Comparison of ENCODE assay signal across 9 mouse cellular contexts in genomic region chr5:130938274-130938741, GRCm38 (mm10).
DNase-seq lines count a peak whose midpoint lies in the region; ATAC-seq and TF ChIP-seq lines count a peak whose summit lies in the region.
"Had no signal": no experiment of that assay in that cellular context is flagged by ENCODE, and none has a peak within 500 bp of the region (broad histone marks: within the 10 kb centered on the region; RNA-seq: fewer than 3 reads in every experiment).

No protein-coding gene starts in this region.

- intact Hi-C loops in gastrocnemius, adult 2 months (cut with DNase I): no loop called here
- intact Hi-C loops in gastrocnemius, postnatal 36 days (cut with DNase I): no loop called here

- H3K4me1 ChIP-seq in forebrain, embryonic 10.5 days: peaks cover 29% of the 10 kb centered on the region
- peaks cover 7% of the 10 kb centered on the region for H3K4me1 ChIP-seq in midbrain, embryonic 11.5 days (ENCODE audit: control insufficient read depth, insufficient read depth, low read length)

- TF ChIP-seq CTCF in gastrocnemius, adult 2 months (IDR thresholded peaks at IDR 0.05): no peak

- no peak overlapping the region for H3K9ac ChIP-seq in midbrain, embryonic 11.5 days (ENCODE audit: low read length)
- H3K9ac ChIP-seq: liver, embryonic 14.5 days had no signal

- no peaks in the 10 kb centered on the region for H3K9me3 ChIP-seq in forebrain, embryonic 10.5 days
- no peaks in the 10 kb centered on the region for H3K9me3 ChIP-seq in midbrain, embryonic 11.5 days (ENCODE audit: control insufficient read depth, low read length)

- no peaks in the 10 kb centered on the region for H3K36me3 ChIP-seq in forebrain, embryonic 10.5 days (replicated peaks)
- no peaks in the 10 kb centered on the region for H3K36me3 ChIP-seq in midbrain, embryonic 11.5 days (ENCODE audit: control insufficient read depth, insufficient read depth, low read length)

- peak; percentile 92 for ATAC-seq in midbrain, embryonic 11.5 days (ENCODE audit: low FRiP score)

- peak; percentile 37 for DNase-seq in gastrocnemius, adult 2 months
- no peak for DNase-seq in gastrocnemius, postnatal 36 days
- DNase-seq in brain, adult 2 months (ENCODE audit: low read depth, low spot score): peak; percentile 81
- DNase-seq in forebrain, embryonic 10.5 days (ENCODE audit: extremely low spot score, low spot score): peak; percentile 73
- peak; percentile 16 to 50 for DNase-seq in kidney, postnatal 25 days
- peak; percentile 91 for DNase-seq in midbrain, embryonic 11.5 days (ENCODE audit: low spot score, missing footprints)
- no peak for DNase-seq in urinary bladder, postnatal 25 days (ENCODE audit: low spot score)
- no peak for DNase-seq in heart, postnatal 4 days

- H3K27ac ChIP-seq in gastrocnemius, adult 2 months: peak overlapping the region; percentile 58
- peak overlapping the region; percentile 76 for H3K27ac ChIP-seq in forebrain, embryonic 10.5 days
- H3K27ac ChIP-seq in midbrain, embryonic 11.5 days (ENCODE audit: low read depth, low read length): peak overlapping the region; percentile 8; the same call in 1 of the 2 replicates
- H3K27ac ChIP-seq: liver, embryonic 14.5 days had no signal

- H3K4me2 ChIP-seq in midbrain, embryonic 11.5 days: no peak overlapping the region

- no peak overlapping the region for H3K4me3 ChIP-seq in gastrocnemius, adult 2 months
- no peak overlapping the region for H3K4me3 ChIP-seq in forebrain, embryonic 10.5 days
- no peak overlapping the region for H3K4me3 ChIP-seq in midbrain, embryonic 11.5 days (ENCODE audit: low read depth, low read length)

- peaks cover 48% of the 10 kb centered on the region for H3K27me3 ChIP-seq in forebrain, embryonic 10.5 days (ENCODE audit: poor library complexity, severe bottlenecking)
- no peaks in the 10 kb centered on the region for H3K27me3 ChIP-seq in midbrain, embryonic 11.5 days (ENCODE audit: control insufficient read depth, insufficient read depth, low read length)

- WGBS in forebrain, embryonic 10.5 days: 2% methylated on average over 7 of the region's 7 CpGs
- WGBS in midbrain, embryonic 11.5 days: 2% methylated on average over 7 of the region's 7 CpGs

Comparison
In these comparisons a context has a peak if more than half of its experiments do, and no peak if none do; other contexts are left out.
1. DNase-seq: peak in gastrocnemius, adult 2 months (single experiment), brain, adult 2 months (single experiment), forebrain, embryonic 10.5 days (single experiment), kidney, postnatal 25 days (2 of 2) and midbrain, embryonic 11.5 days (single experiment); none in gastrocnemius, postnatal 36 days (0 of 2), urinary bladder, postnatal 25 days (single experiment) and heart, postnatal 4 days (single experiment).
2. H3K27ac ChIP-seq: peak in every context shown above with its lines; median percentile 76 in forebrain, embryonic 10.5 days; 58 in gastrocnemius, adult 2 months; 8 in midbrain, embryonic 11.5 days.